Mouse (Mus musculus): ENCODE measurements around the gene Ntrk2. TPM values are rescaled to one million over a fixed set of nuclear protein-coding genes. Genes with fewer than 3 reads are reported as not detected.

The Ntrk2 gene
- total RNA-seq, 2 experiments from 2014 or later: 292 to 320 TPM

DNA sequence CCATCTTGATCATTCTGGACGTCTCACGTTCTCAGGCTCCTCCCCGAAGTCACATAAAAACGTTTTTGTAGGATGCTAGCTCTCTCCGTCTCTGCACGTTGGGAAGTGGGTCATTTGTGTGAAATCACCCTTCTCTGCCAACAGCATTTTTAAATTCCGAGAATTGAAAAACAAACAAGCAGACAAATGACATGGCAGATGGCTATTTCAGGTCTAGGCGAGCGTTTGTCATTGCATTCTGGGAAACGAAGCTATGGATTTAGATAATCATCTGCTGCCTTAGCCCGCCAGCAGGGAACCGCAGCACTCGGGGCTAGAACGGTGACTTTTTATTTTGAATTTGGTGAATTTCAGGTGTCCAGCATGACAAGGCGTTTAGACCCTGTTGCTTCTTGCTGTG lies 115.8 kb downstream of the Ntrk2 start:
- DNase-seq (ENCODE audit: low spot score in 2 of 2): peak in 1 of 2 experiments; percentile 40

DNA sequence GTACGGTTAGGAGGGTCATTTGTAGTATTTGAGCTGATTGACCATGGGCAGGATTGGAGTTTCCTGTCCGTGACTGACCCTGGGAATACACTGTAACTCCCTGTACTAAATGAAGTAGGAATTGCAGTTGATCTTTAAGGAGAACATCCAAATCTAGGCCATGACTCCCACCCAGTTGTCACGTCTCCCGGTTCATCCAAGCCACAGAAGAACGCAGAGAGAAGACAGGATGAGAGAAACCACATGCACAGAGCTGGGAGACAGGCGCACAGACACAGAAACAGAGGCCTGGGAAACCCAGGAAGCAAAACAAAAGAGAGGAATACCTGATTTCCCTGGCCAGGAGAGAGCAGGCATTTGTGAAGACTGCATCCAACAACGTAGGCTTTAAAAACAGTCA lies 117.1 kb downstream of the Ntrk2 start:
- no peak for DNase-seq (ENCODE audit: low spot score in 2 of 2)

DNA sequence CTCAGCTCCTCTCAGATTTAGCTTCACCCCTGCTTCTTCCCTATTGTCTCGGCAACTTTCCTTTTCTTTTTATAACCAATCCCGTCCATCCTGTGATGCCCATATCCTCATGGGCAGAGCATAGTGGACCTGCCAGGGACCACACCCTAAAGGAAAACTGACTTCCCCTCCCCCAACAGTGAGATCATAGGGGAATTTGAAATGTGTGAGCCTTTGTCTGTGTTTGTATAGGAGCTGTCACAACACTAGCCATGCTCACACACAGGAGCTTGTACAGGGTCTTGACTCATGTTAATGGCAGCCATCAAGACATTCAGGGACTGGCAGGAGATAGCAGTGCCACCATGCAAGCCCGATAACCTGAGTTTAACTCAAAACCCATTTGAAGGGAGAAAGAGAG lies 118.1 kb downstream of the Ntrk2 start:
- no peak for DNase-seq (ENCODE audit: low spot score in 2 of 2)

DNA sequence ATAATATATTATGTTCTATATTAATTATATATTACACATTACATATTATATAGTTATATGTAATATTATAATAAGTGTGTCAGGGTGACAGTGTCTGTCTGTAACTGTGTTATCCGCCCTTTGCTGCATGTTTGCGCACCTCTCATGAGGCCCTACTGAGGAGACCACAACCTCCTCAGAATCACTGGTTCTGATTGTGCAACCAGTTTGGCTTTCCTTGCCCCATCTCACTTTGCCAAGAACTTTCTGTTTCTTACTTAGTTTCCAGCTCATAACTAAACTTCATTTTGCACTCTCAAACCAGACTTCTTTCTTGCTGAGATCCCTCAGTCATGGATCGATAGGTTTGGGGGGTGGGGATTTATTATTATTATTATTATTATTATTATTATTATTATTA lies 120.8 kb downstream of the Ntrk2 start:
- DNase-seq (ENCODE audit: low spot score in 2 of 2): no peak

DNA sequence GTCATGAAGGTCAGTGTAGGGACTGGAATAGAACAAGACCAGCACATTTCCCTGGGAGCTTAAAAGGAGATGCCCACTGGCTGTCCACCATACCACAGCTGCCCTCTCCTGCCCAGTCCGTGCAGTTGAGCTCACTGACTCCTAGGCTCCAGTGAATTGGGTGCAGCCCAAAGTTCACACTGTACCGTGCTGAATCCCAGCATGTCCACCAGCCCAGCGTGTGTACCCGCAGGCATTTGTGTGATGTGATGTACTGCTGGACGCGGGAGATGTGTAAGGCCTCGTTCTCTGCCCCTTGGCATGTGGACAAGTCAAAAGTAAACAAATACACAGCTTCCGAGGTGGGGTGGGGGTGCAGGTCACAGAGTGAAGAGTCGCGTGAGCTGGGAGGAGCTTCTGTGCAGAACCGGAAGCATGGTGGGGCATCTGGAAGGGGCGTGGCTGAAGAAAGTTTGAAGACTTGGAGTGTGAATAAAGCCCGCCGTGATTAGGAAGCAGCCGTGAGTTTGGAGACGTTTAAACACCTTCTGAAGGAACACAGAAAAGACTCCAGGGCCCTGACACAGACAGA lies 121.4 kb downstream of the Ntrk2 start:
- DNase-seq (ENCODE audit: low spot score in 2 of 2): no peak

DNA sequence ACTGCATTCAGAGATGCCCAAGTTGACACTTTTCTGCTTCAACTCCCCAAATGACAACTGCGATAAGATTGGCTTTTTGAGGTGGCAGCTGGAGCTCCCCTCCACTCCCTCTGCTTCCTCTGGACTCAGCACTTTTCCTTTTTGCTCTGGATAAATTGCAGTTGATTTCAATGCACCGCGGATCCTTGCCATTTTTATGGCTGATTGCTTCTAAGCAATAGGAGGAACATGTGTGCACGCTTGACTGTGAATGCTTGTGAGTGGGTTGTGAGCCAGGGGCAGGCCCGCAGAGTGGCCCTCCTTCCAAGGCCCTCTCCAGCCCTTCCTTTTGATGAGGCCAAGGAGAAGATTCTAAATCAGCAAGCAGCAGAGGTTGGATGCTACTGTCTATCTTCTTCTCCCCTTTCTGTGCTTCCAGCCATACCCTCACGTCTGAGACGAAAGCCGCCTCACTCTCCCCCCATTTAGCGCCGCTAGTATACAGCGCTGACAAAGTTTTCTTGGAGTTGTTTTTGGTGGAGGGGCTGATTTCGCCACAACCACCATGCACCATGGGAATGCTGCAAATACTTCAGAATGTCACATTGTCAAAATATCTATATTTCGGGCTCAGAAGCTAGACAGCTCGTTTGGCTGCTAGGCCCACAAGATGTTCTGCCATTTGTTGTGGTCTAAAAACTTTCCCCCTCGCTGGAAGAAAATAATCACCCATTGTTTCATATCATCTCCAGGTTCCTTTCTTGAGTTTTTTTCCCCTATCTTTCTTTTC lies 122.5 kb downstream of the Ntrk2 start:
- no peak for DNase-seq (ENCODE audit: low spot score in 2 of 2)

DNA sequence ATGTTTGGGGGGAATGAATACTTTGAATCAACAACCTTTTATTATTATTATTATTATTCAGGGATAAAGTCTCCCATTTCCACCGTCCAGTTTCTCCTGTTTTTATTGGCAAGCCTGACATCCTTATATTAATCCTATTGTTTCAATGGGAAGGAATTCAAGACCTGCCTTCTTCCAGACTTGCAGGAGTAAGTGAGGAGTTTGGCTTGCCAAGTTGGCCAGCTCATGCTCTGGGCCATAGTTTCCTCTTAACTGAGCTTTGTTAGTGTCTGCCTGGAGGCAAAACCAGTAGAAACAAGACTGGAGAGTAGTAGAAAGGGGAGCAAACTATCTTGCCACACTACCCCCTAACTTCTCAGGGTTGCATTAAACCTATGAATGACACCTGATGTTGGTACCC lies 123.8 kb downstream of the Ntrk2 start:
- DNase-seq (ENCODE audit: low spot score in 2 of 2): no peak

DNA sequence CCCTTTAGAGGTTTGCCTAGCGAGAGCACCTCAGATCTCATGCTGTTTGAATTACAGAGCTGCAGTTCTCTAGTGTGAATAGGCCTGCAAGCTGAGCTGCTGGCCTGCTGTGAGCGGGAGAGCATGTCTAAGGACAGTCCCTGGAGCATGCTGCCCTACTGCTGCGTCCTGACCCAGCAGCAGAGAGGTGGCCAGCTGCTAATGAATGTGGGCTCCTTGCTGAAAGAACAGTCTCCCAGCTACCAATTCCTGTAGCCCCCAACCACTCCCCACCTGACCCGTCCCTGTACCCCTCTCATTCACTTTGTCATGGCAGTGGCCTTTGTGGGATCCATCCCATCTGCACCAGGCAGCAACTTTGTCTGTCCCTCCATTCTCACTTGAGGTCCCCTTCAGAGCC lies 126.8 kb downstream of the Ntrk2 start:
- no peak for DNase-seq (ENCODE audit: low spot score in 2 of 2)

DNA sequence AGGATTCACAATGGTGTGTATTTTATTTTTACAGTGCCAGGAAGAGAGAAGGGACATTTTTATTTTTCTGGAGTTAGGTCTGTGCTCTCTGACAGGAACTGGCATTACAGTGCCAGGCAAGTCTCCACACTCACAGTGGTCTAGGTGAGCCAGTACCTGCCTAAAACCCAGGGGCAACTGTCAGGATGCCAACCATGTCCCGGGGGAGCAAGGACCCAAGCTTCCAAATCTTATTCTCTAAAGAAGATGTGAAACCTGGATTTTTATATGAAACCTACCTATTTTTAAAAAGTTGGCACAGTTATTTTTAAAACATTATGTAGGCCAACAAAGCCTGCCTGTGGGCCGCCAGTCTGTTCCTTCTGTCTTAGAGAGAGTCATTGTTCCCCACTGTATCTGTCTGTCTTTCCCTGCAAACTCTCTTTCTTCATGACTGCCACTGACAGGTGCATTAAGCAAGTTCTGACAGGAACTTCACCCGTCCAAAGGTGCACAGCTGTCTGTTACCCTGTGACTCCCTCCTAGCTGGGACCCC lies 128.3 kb downstream of the Ntrk2 start:
- no peak for DNase-seq (ENCODE audit: low spot score in 2 of 2)

DNA sequence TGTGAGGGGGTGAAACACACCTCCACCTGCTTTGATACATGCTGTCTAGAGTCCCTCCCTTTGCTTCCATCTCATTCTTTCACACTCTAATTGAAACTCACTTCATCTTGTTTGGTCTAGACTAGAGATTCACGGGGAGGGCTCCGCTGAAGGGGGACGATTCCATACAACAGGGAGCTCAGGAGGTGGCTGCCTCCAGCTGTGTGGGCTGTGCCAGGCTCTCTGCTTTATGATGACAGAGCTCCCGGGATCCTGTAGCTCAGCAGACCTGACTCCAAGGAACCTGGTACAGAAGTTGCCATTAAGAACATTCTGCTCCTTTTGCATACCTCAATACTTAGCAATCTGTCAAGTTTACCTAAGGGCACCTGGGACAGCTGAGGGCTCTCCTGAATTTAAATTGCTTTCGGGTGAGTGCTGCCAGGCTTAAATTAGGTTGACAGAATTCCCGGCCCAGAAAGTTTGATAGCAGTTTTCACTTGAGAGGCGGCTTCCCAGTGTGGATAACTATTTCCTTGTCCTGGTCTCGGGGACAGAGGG lies 129.7 kb downstream of the Ntrk2 start:
- DNase-seq (ENCODE audit: low spot score in 2 of 2): no peak

DNA sequence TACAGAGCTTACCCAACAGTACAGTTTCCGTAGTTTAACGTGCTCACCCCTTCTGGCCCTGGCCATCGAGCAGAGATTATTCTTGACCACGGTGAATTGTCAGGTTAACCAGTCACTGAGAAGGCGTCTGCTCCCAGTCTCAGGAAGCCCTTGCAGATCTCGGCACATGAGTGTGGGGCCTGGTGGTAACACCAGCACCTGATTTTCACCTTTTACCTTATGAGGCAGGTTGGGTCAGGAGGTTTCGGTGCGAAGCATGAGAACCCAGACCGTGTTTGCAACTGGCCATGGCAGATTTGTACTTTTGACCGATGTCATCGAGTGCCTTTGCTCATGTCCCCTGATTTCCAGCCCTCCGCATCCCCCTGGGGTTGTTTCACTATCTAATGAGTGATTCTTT lies 131.5 kb downstream of the Ntrk2 start:
- no peak for DNase-seq (ENCODE audit: low spot score in 2 of 2)

DNA sequence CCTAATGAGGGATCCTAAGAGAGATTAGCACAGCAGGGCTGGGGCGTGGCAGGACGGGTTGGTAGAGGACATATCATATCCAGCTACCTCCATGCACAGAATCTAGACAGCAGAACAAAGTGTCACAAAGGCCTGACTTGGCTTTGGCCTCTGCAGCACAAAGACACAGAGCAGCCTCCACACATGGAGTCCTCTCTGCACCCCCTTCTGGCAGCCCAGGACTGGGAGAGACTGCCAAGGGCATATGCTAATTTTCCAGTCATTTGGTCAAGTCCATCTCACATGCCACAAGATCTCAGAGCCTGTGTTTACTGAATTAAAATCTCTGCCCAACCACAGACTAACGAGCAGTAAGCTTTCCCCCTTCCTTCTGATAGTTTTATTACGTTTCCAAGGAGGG lies 132.1 kb downstream of the Ntrk2 start:
- peak in 1 of 2 experiments; percentile 52 for DNase-seq (ENCODE audit: low spot score in 2 of 2)

DNA sequence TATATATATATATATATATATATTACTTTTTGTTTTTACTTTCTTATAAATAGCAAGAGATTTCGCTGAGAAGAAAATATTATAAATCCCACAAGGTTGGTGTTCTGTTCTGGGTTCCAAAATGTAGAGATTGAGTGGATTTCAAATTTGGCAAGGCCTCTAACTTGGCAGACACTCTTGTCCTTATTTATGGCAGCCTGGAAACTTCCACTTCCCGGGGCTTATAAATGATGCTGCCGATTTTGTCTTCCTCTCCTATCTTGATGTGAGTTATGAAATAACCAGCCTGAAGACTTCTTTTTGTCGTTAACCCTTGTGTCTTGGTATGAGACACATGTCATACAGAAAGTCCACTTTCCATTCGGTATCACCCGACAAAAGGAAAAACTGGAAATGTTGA lies 133.8 kb downstream of the Ntrk2 start:
- DNase-seq (ENCODE audit: low spot score in 2 of 2): no peak

DNA sequence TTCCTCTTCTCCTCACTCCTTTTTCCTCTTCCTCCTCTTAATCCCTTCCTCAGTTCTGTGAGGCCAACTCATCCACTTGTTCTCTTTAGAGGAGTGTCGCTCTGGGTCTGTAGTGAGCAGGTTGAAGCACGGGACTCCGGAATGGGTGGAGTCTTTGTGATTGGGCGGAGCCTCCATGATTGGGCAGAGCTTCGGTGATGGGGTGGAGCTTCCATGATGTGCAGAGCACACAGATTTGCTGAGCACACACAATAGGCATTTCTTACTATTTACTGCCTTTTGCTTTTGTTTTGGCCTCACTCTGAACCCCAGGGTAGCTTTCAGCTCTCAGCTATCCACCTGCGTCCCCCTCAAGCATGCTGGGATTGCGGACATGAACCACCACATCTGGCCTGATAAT lies 134.4 kb downstream of the Ntrk2 start:
- DNase-seq (ENCODE audit: low spot score in 2 of 2): no peak

DNA sequence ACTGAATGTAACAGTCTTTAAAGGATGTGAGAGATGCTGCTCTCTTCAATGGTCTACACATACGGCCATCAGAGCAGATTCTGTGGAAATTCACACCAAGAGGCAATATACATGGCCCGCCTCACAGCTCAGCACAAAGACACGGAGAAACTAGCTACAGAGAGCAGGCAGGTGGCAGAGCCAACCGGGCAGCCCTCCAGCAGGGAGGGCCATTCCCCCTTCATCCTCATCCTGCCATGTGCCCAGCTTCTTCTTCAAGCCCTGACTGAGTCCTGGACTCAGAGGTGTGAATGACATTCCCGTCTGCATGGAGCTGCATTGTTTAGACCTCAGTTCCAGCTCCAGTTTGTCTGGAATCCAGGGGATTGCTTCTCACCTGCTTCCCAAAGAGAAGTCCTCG lies 139.4 kb downstream of the Ntrk2 start:
- no peak for DNase-seq (ENCODE audit: low spot score in 2 of 2)

DNA sequence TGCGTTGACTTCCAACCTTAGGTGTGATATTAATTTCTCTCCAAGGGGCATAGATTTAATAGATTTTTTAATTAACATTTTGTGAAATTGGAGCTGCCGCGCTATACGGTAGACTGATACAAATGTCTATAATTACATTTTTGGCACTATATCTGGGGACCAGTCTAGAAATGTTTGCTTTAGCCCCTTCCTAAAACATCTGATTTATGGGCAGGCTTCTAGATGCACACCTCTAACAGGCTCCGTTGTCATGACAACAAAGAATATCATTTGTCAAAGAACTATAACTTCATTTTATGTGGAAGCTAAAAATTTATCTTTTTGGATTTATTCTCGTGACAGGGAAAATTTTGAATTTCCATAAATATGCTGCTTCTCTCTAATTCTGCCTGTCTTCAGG lies 140.2 kb downstream of the Ntrk2 start:
- DNase-seq (ENCODE audit: low spot score in 2 of 2): no peak

DNA sequence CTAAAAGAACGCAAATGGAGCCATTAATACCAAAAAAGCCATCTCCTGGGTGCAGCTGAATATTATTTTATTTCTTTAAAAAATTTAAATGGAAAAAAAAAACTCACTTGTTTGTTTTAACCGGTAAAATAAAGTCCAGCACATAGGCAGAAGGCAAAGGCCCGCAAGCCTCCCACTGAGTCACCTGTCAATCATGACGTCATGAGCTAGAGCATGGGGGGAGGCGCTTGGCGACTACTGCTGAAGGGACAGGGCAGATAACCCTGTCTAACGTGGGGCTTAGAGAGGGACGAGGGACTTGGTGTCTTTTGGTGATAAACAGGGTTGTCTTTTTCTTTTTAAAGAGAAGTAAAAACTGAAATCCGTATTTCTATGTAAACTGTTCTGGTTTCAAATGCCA lies 140.7 kb downstream of the Ntrk2 start:
- no peak for DNase-seq (ENCODE audit: low spot score in 2 of 2)

DNA sequence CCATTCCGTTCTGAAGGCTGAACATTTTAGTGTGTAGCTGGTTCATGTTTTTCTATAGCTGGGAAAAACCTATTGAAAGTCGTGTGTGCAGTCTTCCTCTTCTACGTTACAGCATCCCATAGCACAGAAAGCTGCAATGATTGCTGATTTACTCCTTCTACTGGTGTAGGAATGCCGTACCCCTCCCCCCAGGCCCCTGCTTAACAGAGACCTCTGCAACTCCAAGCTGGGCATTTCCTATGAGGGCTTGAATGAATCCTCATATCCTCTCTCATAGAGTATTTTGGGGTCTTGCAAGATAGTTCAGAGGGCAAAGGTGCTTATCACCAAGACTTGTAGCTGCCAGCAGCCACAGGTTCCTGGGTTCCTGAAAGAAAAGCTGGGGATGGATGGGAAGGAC lies 148.0 kb downstream of the Ntrk2 start:
- no peak for DNase-seq (ENCODE audit: low spot score in 2 of 2)

DNA sequence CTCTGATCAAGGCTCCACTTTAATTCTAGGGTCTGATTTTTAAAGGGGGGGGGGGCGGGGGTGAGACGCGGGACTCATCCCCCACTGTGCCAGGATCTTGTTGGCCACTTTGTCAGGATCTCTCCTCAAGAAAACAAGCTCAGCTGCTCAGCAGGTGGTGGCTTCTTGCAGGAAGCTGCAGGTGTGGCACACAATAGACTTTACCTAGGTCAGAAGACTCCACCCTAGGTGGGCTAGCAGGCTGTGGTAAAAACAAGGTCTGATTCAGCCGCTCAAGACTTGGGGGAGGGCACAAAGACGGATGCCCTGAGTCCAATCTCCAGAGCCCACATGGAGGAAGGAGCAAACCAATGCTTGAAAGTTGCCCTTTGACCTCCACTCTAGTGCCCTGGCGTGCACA lies 148.4 kb downstream of the Ntrk2 start:
- DNase-seq (ENCODE audit: low spot score in 2 of 2): no peak

DNA sequence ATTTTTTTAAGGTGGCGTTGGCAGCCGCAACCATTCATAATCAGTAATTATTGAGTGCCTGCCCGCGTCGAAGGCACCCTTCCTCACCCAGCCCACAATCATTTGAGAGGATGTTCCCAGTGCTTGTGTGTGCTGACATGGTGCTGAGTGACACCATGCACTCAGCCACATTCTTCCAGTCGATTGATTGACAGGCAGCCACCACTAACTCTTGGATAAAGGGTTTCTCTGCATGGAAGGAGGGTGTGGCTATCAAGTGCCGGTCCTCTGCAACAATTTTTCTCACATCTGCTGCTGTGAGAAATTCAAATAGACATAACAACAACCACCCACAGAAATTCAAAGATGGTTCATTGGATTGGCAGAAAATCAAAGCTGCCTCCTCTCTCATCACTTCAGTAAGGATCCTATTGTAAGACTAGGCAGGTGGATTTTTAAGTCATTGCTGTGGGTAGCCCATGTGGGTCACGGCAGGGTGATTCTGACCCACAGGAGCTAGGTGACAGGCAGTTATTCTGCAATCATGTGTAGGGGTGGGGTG lies 148.9 kb downstream of the Ntrk2 start:
- peak in 1 of 2 experiments; percentile 23 for DNase-seq (ENCODE audit: low spot score in 2 of 2)

DNA sequence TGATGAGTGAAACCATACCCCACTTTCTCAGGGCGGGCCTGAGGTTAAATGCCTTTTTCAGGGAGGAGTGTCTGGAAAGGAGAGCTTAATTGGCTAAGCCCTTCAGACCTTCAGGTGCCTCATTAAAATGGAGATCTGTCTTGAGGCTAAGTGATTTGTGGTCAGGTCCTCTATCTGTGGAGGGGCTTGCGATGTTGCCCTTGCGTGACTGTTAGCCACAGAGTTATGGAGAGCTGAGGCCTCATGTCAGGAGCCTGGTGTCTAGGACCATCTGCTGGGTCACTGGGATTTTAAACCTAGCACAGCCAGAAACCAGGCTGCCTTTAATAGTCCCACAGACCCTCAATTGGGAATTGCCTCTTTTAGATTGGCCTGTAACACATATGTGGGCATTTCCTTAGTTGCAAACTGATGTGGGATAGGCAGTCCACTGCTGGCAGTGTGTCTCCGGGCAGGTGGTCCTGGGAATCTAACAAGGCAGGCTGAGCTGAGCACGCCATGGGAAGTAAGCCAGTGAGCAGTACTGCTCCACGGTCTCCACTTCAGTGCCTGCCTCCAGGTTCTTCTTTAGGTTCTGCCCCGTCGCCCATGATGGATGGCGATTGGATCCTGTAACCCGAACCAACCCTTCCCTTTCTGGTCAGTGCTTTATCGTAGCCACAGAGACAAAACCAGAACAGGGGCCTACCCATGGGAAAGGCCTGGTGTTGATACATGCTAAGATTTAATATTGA lies 152.0 kb downstream of the Ntrk2 start:
- no peak for DNase-seq (ENCODE audit: low spot score in 2 of 2)

DNA sequence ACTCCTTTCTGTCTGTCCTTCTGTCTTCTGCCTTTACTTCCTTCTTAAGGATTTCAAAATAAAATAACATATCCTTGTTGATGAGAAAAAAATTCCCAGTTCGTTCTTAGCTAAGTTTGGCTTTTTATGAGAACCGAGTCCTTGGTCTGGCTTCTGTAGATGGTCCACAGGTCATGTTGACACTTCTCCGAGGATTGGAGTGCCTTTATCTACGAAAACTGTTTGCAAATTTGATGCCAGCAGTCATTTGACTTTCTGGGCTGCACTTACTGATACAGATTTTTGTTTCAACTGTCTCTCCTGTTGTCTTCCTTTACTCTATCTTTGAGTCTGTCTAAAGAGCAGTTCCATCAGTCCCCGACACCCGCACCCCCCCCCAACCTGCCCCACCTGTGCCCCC lies 154.0 kb downstream of the Ntrk2 start:
- DNase-seq (ENCODE audit: low spot score in 2 of 2): no peak

All from layer of hippocampus, postnatal 14 days (tissue).